Mouse (Mus musculus) adrenal gland, postnatal 25 days (tissue): ENCODE results near the gene Relt. TPM values are rescaled to one million over a fixed set of nuclear protein-coding genes. Genes with fewer than 3 reads are reported as not detected.

Source experiments
- microRNA-seq, 2 experiments: library from miRNA; unstranded; fragments of <30 nt; microRNA quantifications; one replicate each; pipeline ENCODE4 v1.2.0; 2021
- total RNA-seq: library from RNA; stranded (reverse); gene quantifications from 2 replicates; pipeline ENCODE4 v1.2.3, GENCODE M21; 2021

The Relt gene
- total RNA-seq, 1 experiment from 2014 or later, result 1.3 TPM

Small RNA genes lying within 50 kb of the gene (microRNA-seq; reads per million reads assigned to microRNA genes)
- 247 reads per million in 2 experiments for gene Mir3102

Other genes starting within 250 kb of the Relt start
- 2.1 and 3.3 TPM in 2 replicates for gene Plekhb1, start 201.0 kb downstream of the Relt start, total RNA-seq
- 53.3 and 64.6 TPM in 2 replicates for gene Fam168a, start 156.8 kb downstream of the Relt start, total RNA-seq
- gene Arhgef17, start 68.7 kb upstream of the Relt start, total RNA-seq, result 76.1 and 81.2 TPM in 2 replicates
- gene P2ry6, start 111.2 kb upstream of the Relt start, total RNA-seq, result 5.8 and 9.5 TPM in 2 replicates
- 1.2 and 2.3 TPM in 2 replicates for gene P2ry2, start 149.4 kb upstream of the Relt start, total RNA-seq
- gene Fchsd2, start 229.4 kb upstream of the Relt start, total RNA-seq, result 24.1 and 31.9 TPM in 2 replicates